Mouse (Mus musculus): ENCODE measurements around the gene Zkscan2.

GRCm38 (mm10) chr7:123462070-123462501 is 38.2 kb downstream of the Zkscan2 start, which contains the start of gene Aqp8:
- TF ChIP-seq MYOG (IDR thresholded peaks at IDR 0.05; ENCODE audit: control insufficient read depth in 1 of 3, insufficient read depth in 1 of 3, insufficient read length in 2 of 3, low read depth in 2 of 3), result no peak
- no peak for TF ChIP-seq POLR2A (IDR thresholded peaks at IDR 0.05; ENCODE audit: insufficient read length, low read depth)
- no peak for TF ChIP-seq E2F4 (IDR thresholded peaks at IDR 0.05; ENCODE audit: insufficient read depth)
- no peak for TF ChIP-seq USF1 (IDR thresholded peaks at IDR 0.05; ENCODE audit: low read depth)
- TF ChIP-seq TCF12 (IDR thresholded peaks at IDR 0.05; ENCODE audit: insufficient read depth, poor library complexity, severe bottlenecking), result no peak
- TF ChIP-seq MYOD1 (IDR thresholded peaks at IDR 0.05; ENCODE audit: control insufficient read depth in 1 of 3, insufficient read length in 2 of 3, low read depth in 2 of 3), result no peak
- TF ChIP-seq POLR2AphosphoS2 (IDR thresholded peaks at IDR 0.05; ENCODE audit: insufficient read length, low read depth), result no peak
- TF ChIP-seq MAX (IDR thresholded peaks at IDR 0.05; ENCODE audit: low read depth), result no peak
- no peak for TF ChIP-seq TCF3 (IDR thresholded peaks at IDR 0.05; ENCODE audit: insufficient read length, low read depth)
- TF ChIP-seq REST (IDR thresholded peaks at IDR 0.05; ENCODE audit: insufficient read depth, insufficient read length), result no peak
- TF ChIP-seq CEBPB (IDR thresholded peaks at IDR 0.05; ENCODE audit: insufficient read depth, poor library complexity, severe bottlenecking), result no peak
- no peak for TF ChIP-seq SRF (IDR thresholded peaks at IDR 0.05; ENCODE audit: control insufficient read depth, insufficient read length, low read depth)
